Mouse (Mus musculus): ENCODE data around the gene Myo1b. TPM values are rescaled to one million over a fixed set of nuclear protein-coding genes. Genes with fewer than 3 reads are reported as not detected.

The Myo1b gene
- polyA plus RNA-seq, 1 experiment from 2014 or later, result 80.4 TPM

Other genes with a start within 250 kb of the Myo1b start
- 1.4 and 2.3 TPM in 2 replicates for gene Stat4, start 71.1 kb upstream of the Myo1b start, polyA plus RNA-seq (2015; fragmentation: Nextera tagmentation; extraction: Ambion mirVana)
- gene Stat1, start 203.4 kb upstream of the Myo1b start, polyA plus RNA-seq (2015; fragmentation: Nextera tagmentation; extraction: Ambion mirVana), result 24.9 and 29.9 TPM in 2 replicates

All from lung, embryonic 16.5 days (tissue).